Mouse (Mus musculus): Measurements from ENCODE around the gene Nifk. TPM values are rescaled to one million over a fixed set of nuclear protein-coding genes. Genes with fewer than 3 reads are reported as not detected.

Gene Nifk
- polyA plus RNA-seq, 2 experiments from 2014 or later = 54.2 to 74.1 TPM

Other genes with a start within 250 kb of the Nifk start
- under 1 TPM in 1 of 2 experiments, not detected in 1; 0.17 TPM for gene Gm29106, start 145.3 kb upstream of the Nifk start, polyA plus RNA-seq (2017; shearing (Covaris generic))
- 100 to 1,000 TPM; 224 to 236 TPM for gene Tsn, start 10.1 kb upstream of the Nifk start, polyA plus RNA-seq (2017; shearing (Covaris generic))
- gene Clasp1, start 67.2 kb downstream of the Nifk start, polyA plus RNA-seq (2017; shearing (Covaris generic)) = 10 to 100 TPM; 43.6 to 64.9 TPM